Mouse (Mus musculus) myocyte (in vitro differentiated cells): Measurements from ENCODE around the gene Rpp30.

ENCODE experiments used
- E2F4 ChIP-seq: IDR thresholded peaks from one replicate; pipeline ENCODE4 v1.6.1; 2011; ENCODE audit warnings: mild to moderate bottlenecking, control low read depth, moderate library complexity; ENCODE audit not compliant: insufficient read depth
- MYOG ChIP-seq, 3 experiments: IDR thresholded peaks; one replicate each; pipeline ENCODE4 v1.6.1; 2011; ENCODE audit warnings: control low read depth in 2 of 3, low read depth in 2 of 3, mild to moderate bottlenecking in 2 of 3; ENCODE audit not compliant: insufficient read length in 2 of 3, control insufficient read depth in 1 of 3, insufficient read depth in 1 of 3

GRCm38 (mm10) chr19:36090781-36091180, 7.3 kb downstream of the Rpp30 start:
- TF ChIP-seq MYOG (IDR thresholded peaks at IDR 0.05; ENCODE audit: control insufficient read depth in 1 of 3, insufficient read depth in 1 of 3, insufficient read length in 2 of 3, low read depth in 2 of 3) (no peak), E2F4 (no peak)
